Mouse (Mus musculus) retina, postnatal 7 days (tissue): ENCODE results near the gene Skida1.

ENCODE experiments used
- DNase-seq: peaks from one replicate; pipeline ENCODE4 v3.0.0-alpha.2; 2012; ENCODE audit warnings: low read depth, low spot score

The Skida1 gene

DNA sequence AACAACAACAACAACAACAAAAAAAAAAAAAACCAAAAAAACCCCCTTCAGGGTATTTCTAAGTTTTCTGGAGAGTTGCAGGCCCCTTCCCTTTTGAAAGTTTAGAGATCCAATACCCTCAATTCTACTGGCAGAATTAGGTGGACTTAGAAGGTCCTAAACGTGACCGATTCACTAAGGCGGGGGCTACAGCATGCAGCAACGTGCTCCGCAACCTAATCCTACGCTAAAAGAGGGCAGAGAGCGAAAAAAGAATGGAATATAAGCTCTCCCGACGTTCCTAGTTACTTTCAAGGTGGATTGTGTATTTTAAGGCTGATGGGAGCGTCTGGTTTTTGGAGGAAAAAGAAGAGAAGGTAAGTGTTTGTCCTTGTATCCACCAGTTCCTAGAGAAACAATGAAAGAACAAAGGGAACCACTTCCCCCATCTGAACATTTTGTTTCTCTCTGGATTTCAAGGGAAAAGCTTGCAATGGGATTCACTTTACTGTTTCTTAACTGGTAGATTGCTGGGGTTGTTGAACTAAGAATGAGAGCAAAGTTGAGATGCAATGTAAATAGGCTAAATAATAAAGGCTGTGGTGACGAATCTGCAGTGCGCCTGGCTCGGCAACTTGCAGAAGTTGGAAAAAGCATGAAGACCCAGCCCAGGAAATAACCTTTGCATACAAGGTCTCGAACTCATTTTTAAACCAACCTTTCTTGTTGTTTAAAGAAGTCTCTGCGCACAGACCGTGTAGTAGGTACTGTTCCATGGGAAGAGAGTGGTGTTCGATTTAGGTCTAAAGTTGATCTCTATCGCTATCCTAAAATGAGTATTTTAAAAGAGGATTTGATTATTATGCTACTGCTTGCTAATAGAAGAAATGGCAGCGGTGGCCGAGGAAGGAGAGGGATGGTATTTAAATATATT lies 6.4 kb upstream of the Skida1 start, which contains the start of gene Mllt10:
TSS of gene Mllt10 (plus strand) at position 222 of the 913 bp plus-strand sequence.
- DNase-seq = no peak

DNA sequence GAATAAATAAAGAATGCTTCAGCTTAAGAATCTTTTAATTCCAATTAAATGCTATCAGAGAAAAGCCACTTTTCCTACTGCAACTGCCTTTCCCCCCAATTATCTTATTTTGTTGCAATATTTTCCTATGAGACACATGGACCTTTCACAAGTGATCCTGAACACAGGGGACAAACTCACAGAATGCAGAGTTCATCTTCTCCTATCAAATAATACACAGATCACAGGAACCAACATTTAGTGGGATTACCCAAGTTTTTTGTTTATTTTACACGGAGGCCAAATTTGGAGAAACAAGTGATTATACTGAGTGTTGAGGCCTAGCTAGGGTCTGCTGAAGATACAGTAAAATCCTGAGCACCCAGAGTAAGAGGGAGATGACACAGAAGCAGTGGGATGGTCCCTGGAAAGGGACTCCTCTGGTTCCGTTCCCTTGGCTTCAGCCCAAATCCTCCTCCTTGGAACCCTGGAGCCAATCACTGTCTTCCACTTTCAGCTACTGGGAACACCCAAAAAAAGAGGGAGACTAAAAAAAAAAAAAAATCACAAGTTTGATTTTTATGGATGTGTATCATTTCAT lies 5.2 kb upstream of the Skida1 start:
- no peak for DNase-seq

DNA sequence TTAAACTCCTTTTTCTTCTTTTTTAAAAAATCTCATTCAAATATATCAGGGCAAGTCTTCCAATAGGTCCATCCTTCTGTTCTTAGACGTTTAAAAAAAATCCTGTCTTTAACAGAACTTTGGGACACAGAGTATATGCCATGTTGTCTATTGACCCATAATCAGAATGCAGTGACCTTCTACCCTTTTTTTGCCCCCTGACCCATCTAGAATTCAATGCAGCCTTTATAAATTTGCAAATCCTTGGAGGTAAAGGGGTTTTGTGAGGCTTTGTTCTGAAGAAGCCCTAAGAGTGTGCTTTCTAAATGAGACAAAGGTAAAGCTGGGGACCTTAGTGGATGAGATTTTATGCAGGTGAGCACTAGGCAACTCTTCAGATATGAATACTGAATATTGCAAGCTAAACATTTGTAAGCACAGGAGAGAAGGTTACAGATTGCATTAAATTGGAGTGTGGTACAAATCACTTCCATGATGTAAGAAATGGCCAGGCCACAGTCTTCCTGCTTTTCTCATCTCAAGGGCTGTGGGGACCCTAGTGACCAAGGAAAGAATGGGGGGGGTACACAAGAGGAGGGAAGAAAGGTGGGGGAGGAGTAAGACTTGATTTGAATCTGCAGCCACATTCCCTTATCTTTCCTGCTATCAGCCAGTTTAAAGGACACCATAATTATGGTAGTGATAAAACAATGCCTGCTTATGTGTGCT lies 4.5 kb upstream of the Skida1 start:
- no peak for DNase-seq

DNA sequence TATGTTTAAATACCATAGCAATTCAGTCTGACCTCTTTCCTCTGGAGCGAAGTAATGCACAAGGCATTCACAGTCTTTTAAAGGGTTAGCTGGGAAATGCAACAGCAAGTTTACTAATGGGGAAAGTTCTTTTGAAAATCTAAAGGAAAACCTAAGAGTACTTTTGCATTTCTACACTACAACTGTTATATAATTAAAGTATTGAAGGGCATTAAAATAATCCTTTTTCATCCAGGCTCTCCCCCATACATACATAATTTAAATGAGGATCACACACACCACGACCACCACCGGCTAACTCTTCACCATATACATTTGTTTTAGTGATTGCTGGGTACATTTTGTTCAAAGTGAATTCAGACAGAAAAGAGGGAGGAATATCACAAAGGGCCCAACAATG lies 3.7 kb upstream of the Skida1 start:
- no peak for DNase-seq

DNA sequence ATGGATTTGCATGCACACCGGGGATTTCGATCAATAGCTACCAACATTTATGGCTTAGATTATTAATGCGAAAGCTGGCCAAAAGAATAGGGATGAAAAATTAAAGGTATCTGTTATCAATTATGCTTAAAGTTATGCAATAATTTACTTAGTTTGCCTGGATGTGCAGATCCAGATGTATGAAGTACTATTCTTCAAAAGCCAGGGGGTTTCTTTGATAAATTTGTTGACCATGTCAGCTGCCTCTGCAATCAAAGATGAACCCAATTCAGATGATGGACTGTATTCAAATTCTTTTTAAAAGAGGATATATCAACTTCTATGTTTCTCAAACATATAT lies 3.0 kb upstream of the Skida1 start:
- DNase-seq = no peak

DNA sequence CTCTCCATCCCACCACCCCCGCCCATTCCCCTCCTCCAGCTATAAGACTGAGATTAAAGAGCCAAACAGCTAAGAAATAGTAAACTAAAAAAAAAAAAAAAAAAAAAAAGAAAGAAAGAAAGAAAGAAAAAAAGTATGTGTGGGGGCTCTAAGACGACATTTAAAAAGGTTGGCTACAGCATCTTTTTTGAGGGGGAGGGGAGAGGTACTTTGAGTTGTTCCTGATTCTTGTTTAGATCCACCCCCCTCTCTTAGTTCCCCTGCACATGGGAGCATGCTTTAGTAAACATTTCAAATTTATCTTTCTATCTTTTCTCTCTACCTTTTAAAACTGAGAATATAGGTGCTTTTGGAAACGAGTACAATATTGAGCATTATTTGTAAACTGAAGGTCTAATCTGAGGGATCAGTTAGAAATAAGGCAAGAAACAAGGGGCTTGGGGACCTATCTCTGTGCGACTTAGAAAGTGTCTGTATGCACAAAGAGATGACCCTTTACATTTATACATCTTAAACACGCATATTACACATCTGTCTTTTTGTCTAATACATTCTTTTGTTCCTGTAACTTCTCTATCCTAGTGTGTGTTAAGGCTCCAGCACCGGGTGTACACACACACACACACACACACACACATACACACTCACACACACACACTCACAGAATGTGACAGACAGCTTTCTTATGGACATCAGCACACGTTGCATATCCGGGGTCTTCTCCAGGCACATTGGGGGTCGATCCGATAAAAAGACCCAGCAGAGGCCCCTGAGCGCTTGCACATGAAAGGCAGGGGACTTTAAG lies 2.4 kb upstream of the Skida1 start:
- DNase-seq = no peak

DNA sequence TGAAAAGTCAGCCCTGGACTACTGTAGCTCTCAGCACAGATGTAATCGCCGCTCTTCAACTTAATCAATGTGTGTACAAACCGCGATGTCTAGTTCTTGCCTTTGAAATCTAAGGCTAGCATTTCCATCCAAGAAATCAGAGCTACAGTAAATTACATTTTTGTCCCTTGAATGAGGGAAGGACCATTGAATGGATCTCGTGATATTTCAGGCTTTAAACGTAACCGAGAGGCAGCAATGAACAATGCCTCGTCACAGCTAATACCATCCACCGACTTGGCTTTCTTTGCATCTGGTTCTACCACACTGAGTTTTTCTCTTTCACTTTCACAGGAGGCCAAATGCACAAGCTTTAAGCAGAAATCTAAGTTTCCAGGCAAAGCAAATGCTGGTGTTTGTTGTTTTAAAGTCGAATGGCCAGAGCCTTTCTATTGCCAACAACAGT lies 1.7 kb upstream of the Skida1 start:
- DNase-seq = no peak

DNA sequence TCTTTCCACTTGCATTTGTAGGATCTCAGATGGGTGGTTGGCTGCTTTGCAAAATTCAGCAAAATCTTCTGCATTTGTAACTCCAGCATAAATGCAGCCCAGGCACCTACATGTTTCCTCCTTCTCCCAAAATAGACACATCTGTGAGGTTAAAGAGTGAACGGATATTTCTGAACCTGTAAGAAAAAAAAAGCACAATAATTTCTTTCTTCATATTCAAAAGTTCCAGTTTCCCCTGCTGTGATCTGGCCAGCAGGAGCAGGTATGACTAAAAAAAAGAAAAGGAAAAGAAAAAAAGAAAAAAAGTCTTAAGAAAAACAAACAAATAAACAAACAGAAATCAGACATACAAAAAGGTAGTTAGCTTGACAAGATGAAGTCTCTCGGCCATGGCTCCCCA lies 1.2 kb upstream of the Skida1 start:
- no peak for DNase-seq

DNA sequence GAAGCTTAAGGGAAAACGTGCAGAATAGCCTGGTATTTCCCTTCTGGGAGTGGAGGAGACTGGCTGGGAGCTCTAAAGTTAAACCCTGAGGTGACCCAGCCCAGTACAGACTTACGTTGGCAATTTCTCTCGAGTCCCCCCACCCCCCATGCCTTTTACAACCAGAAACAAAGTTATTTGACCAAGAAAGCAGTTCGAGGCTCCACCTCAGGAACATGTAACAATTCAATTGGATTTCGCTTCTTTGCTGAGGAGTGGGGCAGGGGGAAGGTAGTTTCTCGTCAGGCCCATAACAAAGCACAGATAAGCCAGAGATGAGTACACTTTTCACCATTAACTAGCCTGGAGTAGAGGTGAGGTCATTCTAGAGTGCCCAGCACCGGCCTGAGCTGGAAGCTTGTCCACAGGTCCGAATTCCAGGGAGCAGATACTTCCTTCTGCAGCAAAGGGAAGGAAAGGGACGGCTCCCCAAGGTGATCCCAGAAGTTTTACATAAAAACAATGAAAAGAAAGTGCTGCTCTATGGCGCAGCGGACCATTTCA lies 499 bp upstream of the Skida1 start:
- no peak for DNase-seq

DNA sequence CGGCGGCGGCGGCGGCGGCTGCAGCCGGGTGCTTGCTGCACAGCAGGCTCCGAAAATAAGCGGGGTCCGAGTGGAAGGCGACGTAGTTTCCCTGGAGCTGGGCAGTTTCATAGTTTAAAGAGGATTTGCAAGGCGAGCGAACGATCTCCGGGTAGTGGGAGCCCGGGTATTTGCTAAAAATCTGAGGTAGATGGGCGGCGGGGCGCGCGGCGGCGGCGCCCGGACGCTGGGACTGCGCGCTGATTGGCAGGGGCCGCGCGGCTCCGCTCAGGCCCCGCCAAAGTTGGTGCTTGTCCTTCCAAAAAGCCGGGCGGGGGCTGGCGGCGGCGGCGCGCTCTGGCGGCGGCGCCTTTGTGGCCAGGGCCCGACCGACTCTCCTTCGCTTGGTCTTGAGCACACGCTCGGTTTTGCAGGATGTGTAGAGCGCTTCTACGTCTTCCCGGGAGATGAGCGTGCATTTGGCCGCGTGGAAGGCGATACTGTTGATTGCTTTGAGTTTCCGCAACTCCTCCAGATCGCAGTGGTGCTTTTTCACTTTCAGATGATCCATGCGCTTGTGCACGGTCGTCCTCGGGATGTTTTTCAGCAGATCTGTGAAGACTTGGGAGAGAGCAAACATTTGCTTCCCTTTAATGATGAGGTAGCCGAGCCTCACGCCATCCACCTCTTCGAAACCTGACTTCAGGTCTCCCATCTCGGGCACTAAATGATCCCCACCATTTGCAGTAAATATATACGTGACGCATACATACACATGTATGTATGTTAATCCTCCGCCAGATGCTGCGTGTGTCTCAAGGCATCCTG lies 1.0 kb downstream of the Skida1 start:
- DNase-seq = no peak

DNA sequence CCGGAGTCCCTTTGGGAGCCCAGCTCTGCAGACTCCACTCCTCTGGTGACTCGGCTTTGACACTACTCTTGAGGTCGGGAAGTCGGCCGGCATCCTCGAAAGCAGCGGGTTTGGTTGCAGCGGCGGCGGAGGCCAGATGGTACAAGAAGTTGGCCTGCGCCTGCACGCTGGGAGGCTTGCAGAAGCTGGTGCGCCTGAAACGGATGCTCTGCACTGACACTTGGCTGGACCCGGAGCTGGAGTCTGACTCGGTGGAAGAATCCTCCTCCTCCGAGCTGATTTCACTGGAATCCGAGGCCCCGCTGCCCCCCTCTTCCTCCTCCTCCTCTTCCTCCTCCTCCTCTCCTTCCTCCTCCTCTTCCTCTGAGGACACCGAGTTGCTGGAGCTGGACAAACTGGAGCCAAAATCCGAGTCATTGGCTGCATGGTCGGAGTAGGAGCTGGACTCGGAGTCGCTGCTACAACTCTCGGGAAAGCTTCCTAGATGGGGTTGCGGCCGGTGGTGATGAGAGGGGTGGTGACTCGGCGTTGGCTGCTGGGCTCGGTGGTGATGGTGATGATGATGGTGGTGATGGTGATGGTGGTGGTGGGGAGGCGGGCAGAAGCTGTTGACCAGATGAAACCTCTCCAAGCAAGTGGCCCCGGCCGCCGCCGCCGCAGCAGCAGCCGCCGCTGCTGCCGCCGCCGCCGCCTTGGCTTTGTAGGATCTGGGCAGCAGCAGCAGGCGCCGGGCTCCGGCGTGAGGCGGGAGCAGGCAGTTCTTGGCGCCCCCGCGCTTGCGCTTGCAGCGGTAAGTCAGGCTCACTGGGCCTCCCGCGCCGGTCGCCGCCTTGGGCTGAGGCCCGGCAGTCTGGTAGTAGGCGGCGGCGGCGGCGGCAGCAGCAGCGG lies 1.8 kb downstream of the Skida1 start:
- no peak for DNase-seq

DNA sequence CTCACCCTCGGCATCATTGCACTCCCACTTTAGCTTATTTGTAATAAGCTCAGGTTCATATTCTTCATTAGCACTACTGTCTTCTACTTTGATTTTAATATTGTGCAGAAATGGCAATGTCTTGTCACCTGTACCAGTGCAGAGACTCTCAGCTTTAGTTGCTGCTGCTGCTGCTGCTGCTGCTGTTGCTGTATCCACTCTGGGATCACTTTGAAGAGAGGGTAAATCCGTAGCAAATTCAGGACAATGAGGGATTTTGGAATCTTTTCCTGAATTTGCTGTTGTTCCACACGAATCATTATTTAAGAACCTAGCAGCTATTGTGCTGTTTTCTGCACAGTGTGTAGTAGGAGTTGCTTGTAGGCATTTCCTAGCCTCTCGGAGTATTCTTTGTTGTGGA lies 2.7 kb downstream of the Skida1 start:
- DNase-seq = no peak

DNA sequence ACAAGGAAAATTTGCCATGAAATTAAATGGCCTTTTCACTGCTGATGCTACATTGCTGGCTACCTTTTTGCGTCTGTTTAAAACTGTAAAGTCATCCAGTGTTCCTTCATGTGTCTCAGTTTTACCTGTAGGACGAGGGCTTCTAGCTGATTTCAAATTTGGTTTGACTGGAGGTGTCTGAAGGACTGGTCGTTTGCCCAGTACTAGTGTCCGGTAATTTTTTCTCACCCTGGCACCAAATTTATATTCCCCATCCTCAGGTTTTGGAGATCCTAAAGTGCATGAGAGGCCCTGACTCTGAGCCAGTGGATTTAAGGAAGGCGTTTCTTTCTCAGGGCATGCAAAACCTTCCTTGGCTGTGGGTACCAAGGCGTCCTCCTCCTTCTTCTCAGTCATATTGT lies 3.1 kb downstream of the Skida1 start:
- DNase-seq = no peak

DNA sequence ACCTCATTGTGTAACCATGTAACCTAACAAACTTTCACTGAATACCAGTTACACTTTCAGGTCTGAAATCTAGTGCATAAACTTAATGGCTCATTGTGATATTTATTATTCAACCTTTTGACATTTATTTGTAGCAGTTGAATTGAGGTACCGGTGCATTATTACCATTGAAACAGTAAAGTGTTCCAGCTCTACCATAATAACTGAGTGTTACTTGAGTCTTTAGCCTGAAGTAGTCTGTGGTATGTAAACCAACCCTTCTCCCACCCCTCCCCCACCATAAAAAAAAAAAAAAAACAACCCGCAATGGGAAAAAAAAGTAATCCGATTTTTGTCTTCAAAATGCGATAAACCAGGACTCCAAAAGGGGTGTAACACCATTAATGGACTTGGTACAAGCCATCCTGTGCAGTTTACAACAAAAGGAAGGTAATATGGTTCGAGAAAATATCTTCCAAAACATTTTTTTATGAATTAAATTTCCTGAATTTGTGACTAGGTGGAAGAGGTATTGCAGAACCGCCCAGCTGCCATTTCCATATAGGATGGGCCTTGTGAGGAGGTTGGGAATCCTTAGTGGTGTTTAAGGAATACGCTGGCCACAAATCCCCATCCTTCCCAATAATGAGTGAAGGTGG lies 3.6 kb downstream of the Skida1 start:
- DNase-seq = no peak

DNA sequence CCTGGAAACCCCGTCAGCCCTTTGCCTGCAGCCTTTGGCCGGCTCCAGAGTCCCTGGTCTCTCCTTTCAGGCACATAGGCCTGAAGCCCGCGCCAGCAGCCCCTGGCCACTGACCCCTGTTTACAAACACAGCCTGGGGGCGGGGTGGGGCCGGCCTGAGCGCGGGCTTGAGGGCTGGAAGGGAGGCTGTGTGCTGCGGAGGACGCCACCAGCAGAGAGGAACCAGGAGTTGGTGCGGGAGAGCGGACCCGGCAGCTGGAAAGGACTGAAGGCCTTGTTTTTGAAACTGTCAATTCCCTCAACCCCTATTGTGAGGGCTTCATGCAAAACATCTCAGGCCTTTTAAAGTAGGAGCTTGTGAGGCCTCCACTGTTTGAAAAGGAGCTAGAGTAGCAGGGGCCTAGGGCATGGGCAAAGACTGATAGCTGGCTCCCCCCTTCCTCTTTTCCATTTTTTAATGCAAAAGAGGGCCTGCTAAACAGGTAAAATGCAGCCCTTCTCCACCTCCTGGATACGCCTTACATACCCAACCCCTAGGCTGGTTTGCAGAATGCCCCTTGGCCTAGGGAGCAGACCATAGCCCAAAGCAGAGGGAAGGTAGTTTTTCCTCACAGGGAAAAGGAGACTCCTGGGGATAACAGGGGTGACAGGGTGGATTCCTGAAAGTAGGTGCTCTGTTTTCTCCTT lies 7.5 kb downstream of the Skida1 start:
- DNase-seq = no peak

DNA sequence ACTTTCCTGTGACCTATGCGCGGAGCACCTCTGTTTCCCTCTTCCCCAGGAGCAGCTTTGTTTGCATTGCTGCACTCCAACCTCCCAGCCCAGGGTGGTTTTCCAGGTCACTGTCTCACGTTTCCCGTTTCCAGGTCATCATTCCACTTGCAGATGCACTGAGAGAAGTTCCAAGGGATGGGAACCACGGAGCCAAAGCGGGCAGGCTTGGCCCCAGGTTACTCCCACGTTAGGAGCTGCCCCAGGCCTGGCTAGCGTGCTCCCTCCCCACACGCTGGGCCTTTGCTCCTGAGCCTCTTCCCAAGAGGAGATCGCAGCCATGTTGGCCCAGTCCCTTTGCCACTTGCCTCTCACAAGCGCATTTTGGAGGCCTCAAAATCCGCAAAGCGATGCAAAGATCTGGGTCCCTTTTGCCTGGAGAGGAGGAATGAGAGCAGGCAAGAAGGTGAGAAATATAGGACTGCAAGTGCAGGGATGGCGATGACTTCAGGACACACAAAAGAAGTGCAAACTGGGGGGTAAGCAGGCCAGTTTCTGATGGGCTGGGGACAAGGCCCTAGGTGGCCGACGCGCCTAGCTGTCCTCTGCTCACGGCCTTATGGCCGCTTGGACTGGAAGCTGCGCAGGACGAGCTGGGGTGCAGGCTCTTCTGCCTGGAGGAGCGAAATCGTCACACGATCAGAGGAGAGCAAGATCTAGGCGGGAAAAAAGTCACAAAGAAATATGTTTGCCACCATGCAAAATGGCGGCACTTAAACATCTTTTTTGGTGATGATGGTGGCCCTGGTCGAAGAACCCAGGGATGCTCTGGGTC lies 8.3 kb downstream of the Skida1 start:
- no peak for DNase-seq

DNA sequence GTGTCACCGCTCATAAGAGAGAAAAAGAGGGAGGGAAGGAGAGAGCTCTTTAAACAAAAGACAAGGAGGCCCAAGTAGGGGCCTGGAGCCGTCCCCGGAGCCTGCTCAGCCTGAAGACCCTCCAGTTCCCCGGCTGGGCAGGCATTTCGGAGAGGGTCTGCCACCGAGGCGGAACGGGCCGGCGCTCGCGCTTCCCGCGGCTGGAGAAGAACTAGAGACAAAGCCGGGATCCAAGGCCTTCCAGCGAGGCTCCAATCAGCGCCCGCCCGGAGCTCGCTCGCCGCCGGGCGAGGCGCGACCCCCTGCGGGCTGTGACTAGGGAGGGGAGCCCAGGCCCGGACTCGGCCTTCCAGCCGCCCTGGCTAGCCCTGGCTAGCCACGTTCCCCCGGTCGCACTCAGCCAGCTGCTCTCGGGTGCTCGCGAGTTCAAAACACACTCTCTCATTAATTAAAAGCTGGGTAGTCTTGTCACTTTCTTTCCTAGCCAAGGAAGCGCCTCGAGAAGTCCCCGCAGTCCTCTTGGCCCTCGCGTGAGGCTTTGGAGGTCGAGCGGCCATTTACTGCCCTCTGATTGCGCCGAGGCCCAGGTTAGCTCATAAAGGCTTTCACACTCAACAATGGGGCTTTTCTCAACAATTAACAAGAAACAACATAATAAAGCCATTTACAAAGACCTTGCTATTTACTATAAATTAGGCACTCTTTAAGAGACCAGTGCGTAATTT lies 9.1 kb downstream of the Skida1 start:
- DNase-seq = no peak
